Mouse (Mus musculus): ENCODE results near the gene Gm6169. TPM values are rescaled to one million over a fixed set of nuclear protein-coding genes. Genes with fewer than 3 reads are reported as not detected.

Gene Gm6169
- 10 to 100 TPM in 1 of 2 experiments, 1 to 10 TPM in 1; 6.5 to 15.6 TPM for polyA plus RNA-seq (2012; fragmentation: generic; extraction: Trizol)

GRCm38 (mm10) chr13:97099187-97099852, at the start of gene Gm6169:
Gene Gm6169 (minus strand): TSS chr13:97099237.

GRCm38 (mm10) chr13:97137466-97138400, 38.7 kb upstream of the Gm6169 start, which contains the start of the genes Gfm2 and Nsa2:
Gene Gfm2 (plus strand): TSS chr13:97137937.
Gene Nsa2 (minus strand): TSS chr13:97137937.

GRCm38 (mm10) chr13:97066649-97067550, 32.1 kb downstream of the Gm6169 start, which contains the start of gene Fam169a:
Gene Fam169a (plus strand): TSS chr13:97067286.

Other genes with a start within 250 kb of the Gm6169 start
- gene Gcnt4, start 174.5 kb downstream of the Gm6169 start, polyA plus RNA-seq (2012; fragmentation: generic; extraction: Trizol) = 1 to 10 TPM in 1 of 2 experiments, under 1 TPM in 1; 0.14 to 1.3 TPM
- not detected for gene 1700029F12Rik, start 64.9 kb downstream of the Gm6169 start, polyA plus RNA-seq (2012; fragmentation: generic; extraction: Trizol)
- under 1 TPM; 0.01 to 0.05 TPM for gene Fam169a, start 32.0 kb downstream of the Gm6169 start, polyA plus RNA-seq (2012; fragmentation: generic; extraction: Trizol)
- 10 to 100 TPM in 1 of 2 experiments, 1 to 10 TPM in 1; 3.4 to 10.0 TPM for gene Gfm2, start 38.7 kb upstream of the Gm6169 start, polyA plus RNA-seq (2012; fragmentation: generic; extraction: Trizol)
- 100 to 1,000 TPM in 1 of 2 experiments, 10 to 100 TPM in 1; 55.4 to 146 TPM for gene Nsa2, start 38.7 kb upstream of the Gm6169 start, polyA plus RNA-seq (2012; fragmentation: generic; extraction: Trizol)
- 10 to 100 TPM; 11.6 to 73.5 TPM for gene Hexb, start 99.1 kb upstream of the Gm6169 start, polyA plus RNA-seq (2012; fragmentation: generic; extraction: Trizol)
- gene Enc1, start 141.9 kb upstream of the Gm6169 start, polyA plus RNA-seq (2012; fragmentation: generic; extraction: Trizol) = 10 to 100 TPM in 1 of 2 experiments, 1 to 10 TPM in 1; 2.6 to 75.2 TPM

Measured in C3H10T1/2 (cell line).